Mouse (Mus musculus) retina, adult 2 months (tissue): ENCODE measurements around the gene Vamp1.

ENCODE experiments used
- DNase-seq: peaks from one replicate; pipeline ENCODE4 v3.0.0-alpha.2; 2012; ENCODE audit warnings: low read depth, low spot score

Gene Vamp1

GRCm38 (mm10) chr6:125286944-125287343, 71.6 kb downstream of the Vamp1 start:
- no peak for DNase-seq

GRCm38 (mm10) chr6:125288730-125289129, 73.4 kb downstream of the Vamp1 start:
- DNase-seq, result no peak

GRCm38 (mm10) chr6:125291329-125291728, 76.0 kb downstream of the Vamp1 start:
- no peak for DNase-seq

DNA sequence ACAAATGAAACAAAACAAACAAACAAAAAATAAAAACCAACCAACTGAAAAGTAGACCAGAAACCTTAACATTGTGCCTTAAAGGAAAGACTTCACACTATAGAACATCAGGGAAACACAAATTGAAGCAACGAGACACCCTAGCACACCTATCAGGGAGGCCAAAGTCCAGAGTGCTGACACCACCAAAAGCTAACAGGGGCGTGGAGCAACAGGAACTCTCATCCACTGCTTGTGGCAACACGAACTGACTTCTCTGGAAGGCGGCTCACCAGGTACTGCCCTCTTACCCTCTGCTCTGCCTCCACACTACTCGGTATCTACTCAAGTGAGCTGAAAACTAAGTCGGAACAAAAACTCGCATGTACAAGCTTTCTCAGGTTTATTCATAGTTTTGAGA, 76.9 kb downstream of the Vamp1 start:
- DNase-seq, result no peak

DNA sequence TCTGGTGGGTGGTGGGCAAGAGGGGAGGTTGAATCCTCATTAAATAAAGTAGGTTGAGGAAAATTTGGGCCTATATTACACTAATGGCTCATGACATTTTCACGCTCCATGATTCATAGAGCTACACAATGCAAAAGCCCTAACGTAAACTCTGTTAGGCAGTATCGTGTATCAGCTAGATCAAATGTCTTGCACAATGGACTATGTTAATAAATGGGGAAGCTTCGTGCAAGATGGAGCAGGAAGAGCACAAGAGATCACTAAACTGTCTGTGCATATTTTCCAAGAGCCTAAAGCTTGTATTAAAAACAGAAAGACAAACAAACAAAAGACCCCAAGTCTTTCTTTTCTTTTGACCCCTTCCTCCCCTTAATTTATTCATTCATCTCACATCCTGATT, 78.7 kb downstream of the Vamp1 start:
- no peak for DNase-seq
